Mouse (Mus musculus): ENCODE measurements around the gene Rnf224. TPM values are rescaled to one million over a fixed set of nuclear protein-coding genes. Genes with fewer than 3 reads are reported as not detected.

Gene Rnf224
- total RNA-seq (2023), result not detected

GRCm38 (mm10) chr2:25236614-25237013, at the start of gene Rnf224:
Gene Rnf224 (minus strand): TSS chr2:25236787.

GRCm38 (mm10) chr2:25271827-25272511, 35.4 kb upstream of the Rnf224 start, which contains the start of the genes Ssna1 and Anapc2:
Gene Ssna1 (minus strand): TSS chr2:25272438.
Gene Anapc2 (plus strand): TSS chr2:25272478.

GRCm38 (mm10) chr2:25262291-25262767, 25.7 kb upstream of the Rnf224 start, which contains the start of gene Tprn:
Gene Tprn (plus strand): TSS chr2:25262618.

GRCm38 (mm10) chr2:25255284-25255779, 18.7 kb upstream of the Rnf224 start, which contains the start of gene Tmem203:
Gene Tmem203 (plus strand): TSS chr2:25255439.

GRCm38 (mm10) chr2:25246183-25247072, 9.8 kb upstream of the Rnf224 start, which contains the start of gene AL732309.1:
Gene AL732309.1 (minus strand): TSS chr2:25246863.

GRCm38 (mm10) chr2:25242101-25242506, 5.5 kb upstream of the Rnf224 start, which contains the start of the genes Rnf208 and Cysrt1:
Gene Rnf208 (plus strand): TSS chr2:25242255.
Gene Cysrt1 (minus strand): TSS chr2:25242452.

GRCm38 (mm10) chr2:25234050-25234449, 2.5 kb downstream of the Rnf224 start, which contains the start of gene Slc34a3:
Gene Slc34a3 (minus strand): TSS chr2:25234364.

GRCm38 (mm10) chr2:25224492-25224765, 12.2 kb downstream of the Rnf224 start, which contains the start of gene Tubb4b:
Gene Tubb4b (minus strand): TSS chr2:25224702.

GRCm38 (mm10) chr2:25218445-25218844, 18.1 kb downstream of the Rnf224 start, which contains the start of gene Fam166a:
Gene Fam166a (plus strand): TSS chr2:25218745.

GRCm38 (mm10) chr2:25214444-25214843, 22.1 kb downstream of the Rnf224 start, which contains the start of gene Stpg3:
Gene Stpg3 (minus strand): TSS chr2:25214637.

GRCm38 (mm10) chr2:25211121-25211670, 25.4 kb downstream of the Rnf224 start, which contains the start of gene Nelfb:
Gene Nelfb (minus strand): TSS chr2:25211489.

GRCm38 (mm10) chr2:25196172-25196954, 40.2 kb downstream of the Rnf224 start, which contains the start of gene Tor4a:
Gene Tor4a (minus strand): TSS chr2:25196886.

Other genes with a start within 250 kb of the Rnf224 start
- 10 to 100 TPM; 44.6 to 55.0 TPM for gene Nsmf, start 182.4 kb downstream of the Rnf224 start, total RNA-seq (2023)
- not detected for gene Entpd8, start 156.5 kb downstream of the Rnf224 start, total RNA-seq (2023)
- not detected for gene Noxa1, start 141.6 kb downstream of the Rnf224 start, total RNA-seq (2023)
- 1 to 10 TPM; 3.7 to 4.2 TPM for gene Nrarp, start 56.0 kb downstream of the Rnf224 start, total RNA-seq (2023)
- gene Tor4a, start 39.9 kb downstream of the Rnf224 start, total RNA-seq (2023), result 10 to 100 TPM; 36.4 to 59.0 TPM
- 10 to 100 TPM; 96.3 to 98.1 TPM for gene Nelfb, start 25.3 kb downstream of the Rnf224 start, total RNA-seq (2023)
- gene Stpg3, start 22.1 kb downstream of the Rnf224 start, total RNA-seq (2023), result not detected
- under 1 TPM in 1 of 2 experiments, not detected in 1; 0.50 TPM for gene Fam166a, start 18.0 kb downstream of the Rnf224 start, total RNA-seq (2023)
- 100 to 1,000 TPM; 117 to 128 TPM for gene Tubb4b, start 12.1 kb downstream of the Rnf224 start, total RNA-seq (2023)
- not detected for gene Slc34a3, start 2.4 kb downstream of the Rnf224 start, total RNA-seq (2023)
- gene Rnf208, start 5.5 kb upstream of the Rnf224 start, total RNA-seq (2023), result not detected
- gene Cysrt1, start 5.7 kb upstream of the Rnf224 start, total RNA-seq (2023), result not detected
- 10 to 100 TPM; 10.7 to 11.9 TPM for gene AL732309.1, start 10.1 kb upstream of the Rnf224 start, total RNA-seq (2023)
- 10 to 100 TPM; 20.1 to 25.4 TPM for gene Tmem203, start 18.7 kb upstream of the Rnf224 start, total RNA-seq (2023)
- gene Tprn, start 25.8 kb upstream of the Rnf224 start, total RNA-seq (2023), result 10 to 100 TPM; 15.5 to 20.0 TPM
- gene Ssna1, start 35.7 kb upstream of the Rnf224 start, total RNA-seq (2023), result 10 to 100 TPM; 43.7 to 44.2 TPM
- 100 to 1,000 TPM; 114 to 127 TPM for gene Anapc2, start 35.7 kb upstream of the Rnf224 start, total RNA-seq (2023)
- not detected for gene Tmem210, start 51.4 kb upstream of the Rnf224 start, total RNA-seq (2023)
- gene Lrrc26, start 53.1 kb upstream of the Rnf224 start, total RNA-seq (2023), result not detected
- gene Grin1, start 82.4 kb upstream of the Rnf224 start, total RNA-seq (2023), result not detected
- gene Man1b1, start 95.6 kb upstream of the Rnf224 start, total RNA-seq (2023), result 10 to 100 TPM; 49.9 to 52.4 TPM
- gene Dpp7, start 119.6 kb upstream of the Rnf224 start, total RNA-seq (2023), result 10 to 100 TPM; 36.0 to 36.9 TPM
- 10 to 100 TPM; 25.0 to 27.0 TPM for gene Uap1l1, start 128.9 kb upstream of the Rnf224 start, total RNA-seq (2023)
- gene Sapcd2, start 135.5 kb upstream of the Rnf224 start, total RNA-seq (2023), result 1 to 10 TPM in 1 of 2 experiments, under 1 TPM in 1; 0.44 to 1.0 TPM
- gene Entpd2, start 159.1 kb upstream of the Rnf224 start, total RNA-seq (2023), result not detected
- not detected for gene Npdc1, start 162.6 kb upstream of the Rnf224 start, total RNA-seq (2023)
- gene Fut7, start 186.5 kb upstream of the Rnf224 start, total RNA-seq (2023), result not detected
- 10 to 100 TPM; 48.1 to 52.4 TPM for gene Abca2, start 191.9 kb upstream of the Rnf224 start, total RNA-seq (2023)
- gene Clic3, start 220.1 kb upstream of the Rnf224 start, total RNA-seq (2023), result not detected
- 10 to 100 TPM; 90.9 to 100.0 TPM for gene Paxx, start 224.3 kb upstream of the Rnf224 start, total RNA-seq (2023)
- gene Ptgds, start 233.3 kb upstream of the Rnf224 start, total RNA-seq (2023), result not detected